Mouse (Mus musculus) limb, embryonic 11.5 days (tissue): ENCODE results near the gene Fmod. TPM values are rescaled to one million over a fixed set of nuclear protein-coding genes. Genes with fewer than 3 reads are reported as not detected.

Source experiments
- ATAC-seq: fragments of 200-750 bp; cut with Nextera tagmentation; 2 replicates; pipeline ENCODE4 v1.8.0; 2017; ENCODE audit warnings: low read depth; ENCODE audit not compliant: insufficient number of reproducible peaks, low FRiP score, low TSS enrichment
- DNase-seq: peaks from one replicate; pipeline ENCODE4 v3.0.0-alpha.2; 2015; ENCODE audit warnings: low spot score
- H3K27ac ChIP-seq: fragments of 300-500 bp; sonication (generic); replicated peaks from 2 replicates; pipeline ENCODE4 v1.5.1; 2014; ENCODE audit warnings: low read depth, mild to moderate bottlenecking, low read length
- H3K27me3 ChIP-seq: fragments of 300-500 bp; sonication (generic); 2 replicates; pipeline ENCODE4 v1.6.1; 2014; ENCODE audit warnings: mild to moderate bottlenecking, low read length, mixed read lengths; ENCODE audit not compliant: control insufficient read depth, insufficient read depth
- H3K36me3 ChIP-seq: fragments of 300-500 bp; sonication (generic); 2 replicates; pipeline ENCODE4 v1.6.1; 2014; ENCODE audit warnings: mild to moderate bottlenecking, low read length, moderate library complexity, mixed read lengths; ENCODE audit not compliant: control insufficient read depth, insufficient read depth
- H3K4me1 ChIP-seq: fragments of 300-500 bp; sonication (generic); 2 replicates; pipeline ENCODE4 v1.6.1; 2014; ENCODE audit warnings: low read length, mixed read lengths; ENCODE audit not compliant: control insufficient read depth, insufficient read depth
- H3K4me2 ChIP-seq: fragments of 300-500 bp; sonication (generic); 2 replicates; pipeline ENCODE4 v1.6.1; 2014; ENCODE audit warnings: low read depth, mild to moderate bottlenecking, moderate library complexity; ENCODE audit not compliant: severe bottlenecking
- H3K4me3 ChIP-seq: fragments of 300-500 bp; sonication (generic); 2 replicates; pipeline ENCODE4 v1.5.1; 2014; ENCODE audit warnings: low read depth, low read length
- H3K9ac ChIP-seq: fragments of 300-500 bp; sonication (generic); 2 replicates; pipeline ENCODE4 v1.6.1; 2014; ENCODE audit warnings: mild to moderate bottlenecking, low read length
- H3K9me3 ChIP-seq: fragments of 300-500 bp; sonication (generic); 2 replicates; pipeline ENCODE4 v1.6.1; 2016; ENCODE audit warnings: low read length; ENCODE audit not compliant: control insufficient read depth
- WGBS: fragments of 180-500 bp; shearing (Covaris S2); extraction: QIAGEN DNeasy Blood & Tissue Kit; methylation state at CpG from one replicate; pipeline ENCODE4 v1.1.7; 2014; 5-methylcytosine and 5-hydroxymethylcytosine counted together
- polyA plus RNA-seq: library from polyadenylated mRNA; unstranded; fragments of >200 nt; fragmentation: Nextera tagmentation; extraction: Ambion mirVana; gene quantifications from 2 replicates; pipeline ENCODE4 v1.2.1, GENCODE M21; 2014

Fmod gene
- polyA plus RNA-seq, 1 experiment from 2014 or later, result 2.9 TPM

GRCm38 (mm10) chr1:134064296-134064831 is 27.3 kb downstream of the Fmod start:
- Histone ChIP-seq H3K27me3 (no peaks in the 10 kb centered on the region), H3K4me1 (peaks cover 71% of the 10 kb centered on the region), H3K36me3 (no peaks in the 10 kb centered on the region), H3K9me3 (no peaks in the 10 kb centered on the region), H3K4me2 (no peak overlapping the region), H3K27ac (peak overlapping the region; percentile 99; the same call in 1 of the 2 replicates), H3K9ac (no peak overlapping the region), H3K4me3 (no peak overlapping the region)
- no peak for ATAC-seq
- DNase-seq, result no peak
- WGBS, result 90% methylated on average over 2 of the region's 2 CpGs

GRCm38 (mm10) chr1:134065241-134065809 is 28.3 kb downstream of the Fmod start:
- no peak for ATAC-seq
- 68% methylated on average over 4 of the region's 4 CpGs for WGBS
- Histone ChIP-seq H3K9me3 (no peaks in the 10 kb centered on the region), H3K4me3 (no peak overlapping the region), H3K9ac (no peak overlapping the region), H3K4me1 (peaks cover 65% of the 10 kb centered on the region), H3K36me3 (no peaks in the 10 kb centered on the region), H3K27me3 (no peaks in the 10 kb centered on the region), H3K27ac (no peak overlapping the region), H3K4me2 (no peak overlapping the region)
- no peak for DNase-seq

GRCm38 (mm10) chr1:134066554-134066953 is 29.5 kb downstream of the Fmod start:
- H3K27me3 ChIP-seq, result no peaks in the 10 kb centered on the region
- no peak for ATAC-seq
- no peaks in the 10 kb centered on the region for H3K36me3 ChIP-seq
- H3K4me2 ChIP-seq, result no peak overlapping the region
- WGBS, result 60% methylated on average over 3 of the region's 3 CpGs
- no peaks in the 10 kb centered on the region for H3K9me3 ChIP-seq
- peaks cover 59% of the 10 kb centered on the region for H3K4me1 ChIP-seq
- DNase-seq, result no peak
- H3K4me3 ChIP-seq, result no peak overlapping the region
- no peak overlapping the region for H3K9ac ChIP-seq
- peak overlapping the region; percentile 31; the same call in 1 of the 2 replicates for H3K27ac ChIP-seq

DNA sequence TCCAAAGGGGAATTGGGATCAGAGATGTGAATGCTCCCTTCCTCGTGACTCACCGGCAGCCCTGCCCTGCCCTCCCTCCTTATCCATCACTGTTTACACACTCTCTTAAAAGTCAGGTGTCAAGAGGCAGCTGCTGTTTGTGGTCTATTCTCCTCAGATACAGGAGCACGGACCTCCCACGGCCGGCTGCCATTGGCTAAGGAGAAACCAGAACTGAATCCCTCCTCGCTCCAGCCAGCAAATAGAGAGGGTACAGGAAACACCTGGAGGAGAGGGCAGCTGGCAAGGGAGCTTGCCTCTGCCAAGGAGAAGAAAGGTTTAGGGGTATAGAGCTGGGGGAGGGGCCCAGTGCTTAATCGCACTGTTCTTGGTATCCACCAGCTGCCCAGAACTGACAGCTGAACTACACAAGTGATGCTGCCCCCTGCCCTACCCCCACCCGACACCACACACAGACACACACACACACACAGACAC is 30.1 kb downstream of the Fmod start:
- no peaks in the 10 kb centered on the region for H3K9me3 ChIP-seq
- WGBS, result 8% methylated on average over 8 of the region's 8 CpGs
- H3K36me3 ChIP-seq, result no peaks in the 10 kb centered on the region
- ATAC-seq (peak; percentile 76), DNase-seq (peak; percentile 81)
- H3K4me1 ChIP-seq, result peaks cover 53% of the 10 kb centered on the region
- H3K4me3 ChIP-seq, result no peak overlapping the region
- no peaks in the 10 kb centered on the region for H3K27me3 ChIP-seq
- H3K27ac ChIP-seq, result peak overlapping the region; percentile 31; the same call in 1 of the 2 replicates
- H3K9ac ChIP-seq, result no peak overlapping the region; the same call in 1 of the 2 replicates
- no peak overlapping the region for H3K4me2 ChIP-seq

DNA sequence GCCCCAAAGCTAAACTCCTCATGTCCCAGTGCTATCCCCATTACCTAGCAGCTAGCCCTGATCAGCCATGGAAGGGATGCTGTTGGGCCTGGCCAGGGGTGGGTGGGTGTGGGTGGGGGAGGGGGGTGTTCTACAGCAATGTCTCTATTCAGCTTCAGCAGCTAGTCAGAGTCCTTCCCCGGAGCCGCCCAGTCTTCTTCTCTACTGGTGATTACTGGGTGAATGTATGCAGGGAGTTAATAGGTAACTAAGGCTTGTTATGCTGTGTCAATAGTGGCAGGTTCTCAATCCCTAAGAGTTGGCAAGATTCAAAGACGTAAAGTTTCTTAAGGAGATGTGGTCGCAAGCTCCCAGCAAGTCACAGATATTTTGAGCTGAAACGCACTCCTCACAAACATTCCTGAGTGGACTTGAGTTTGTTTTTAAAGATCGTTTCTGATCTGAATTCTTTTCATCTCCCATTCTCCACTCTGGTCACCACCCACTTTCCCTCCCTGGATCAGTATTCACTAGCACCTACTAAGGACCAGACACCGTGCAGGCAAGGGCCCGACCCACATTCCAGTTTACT is 33.1 kb downstream of the Fmod start:
- no peak overlapping the region for H3K4me2 ChIP-seq
- H3K9ac ChIP-seq, result no peak overlapping the region
- ATAC-seq (no peak), DNase-seq (no peak)
- H3K36me3 ChIP-seq, result no peaks in the 10 kb centered on the region
- no peaks in the 10 kb centered on the region for H3K27me3 ChIP-seq
- no peak overlapping the region for H3K27ac ChIP-seq
- peaks cover 27% of the 10 kb centered on the region for H3K4me1 ChIP-seq
- no peak overlapping the region for H3K4me3 ChIP-seq
- 82% methylated on average over 8 of the region's 8 CpGs for WGBS
- H3K9me3 ChIP-seq, result no peaks in the 10 kb centered on the region

DNA sequence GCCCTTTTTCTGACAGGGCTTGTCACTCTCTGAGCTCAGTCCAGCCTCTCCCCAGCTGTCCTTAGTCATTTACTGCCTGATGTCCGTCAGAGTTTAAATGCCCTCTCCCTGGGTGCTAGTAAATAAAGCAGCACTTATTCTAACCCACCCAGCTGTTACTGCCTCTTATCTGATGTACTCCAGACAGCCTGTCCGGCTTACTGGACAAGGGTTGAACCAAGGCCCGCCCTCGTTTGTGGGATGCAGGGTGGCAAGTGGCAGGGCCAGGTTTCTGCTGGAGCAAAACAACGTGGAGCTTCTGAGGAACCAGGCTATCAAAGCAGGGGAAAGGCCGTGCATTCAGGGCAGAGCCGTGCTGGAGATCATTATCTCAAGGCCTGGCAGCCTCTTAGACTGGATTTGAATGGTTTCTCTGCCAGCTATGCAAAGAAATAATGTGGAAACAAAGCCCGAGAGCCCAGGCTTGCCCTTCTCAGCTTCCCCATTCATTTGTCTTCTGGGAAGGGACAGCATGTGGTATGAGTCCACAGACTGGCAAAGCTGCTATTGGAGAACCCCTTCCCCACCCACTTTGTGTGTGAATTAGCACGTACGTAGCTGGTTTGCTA is 34.5 kb downstream of the Fmod start:
- ATAC-seq (no peak), DNase-seq (no peak)
- Histone ChIP-seq H3K9ac (no peak overlapping the region), H3K27me3 (no peaks in the 10 kb centered on the region), H3K9me3 (no peaks in the 10 kb centered on the region), H3K36me3 (no peaks in the 10 kb centered on the region), H3K4me2 (no peak overlapping the region), H3K4me1 (peaks cover 18% of the 10 kb centered on the region), H3K4me3 (no peak overlapping the region), H3K27ac (no peak overlapping the region)
- 35% methylated on average over 10 of the region's 10 CpGs for WGBS

DNA sequence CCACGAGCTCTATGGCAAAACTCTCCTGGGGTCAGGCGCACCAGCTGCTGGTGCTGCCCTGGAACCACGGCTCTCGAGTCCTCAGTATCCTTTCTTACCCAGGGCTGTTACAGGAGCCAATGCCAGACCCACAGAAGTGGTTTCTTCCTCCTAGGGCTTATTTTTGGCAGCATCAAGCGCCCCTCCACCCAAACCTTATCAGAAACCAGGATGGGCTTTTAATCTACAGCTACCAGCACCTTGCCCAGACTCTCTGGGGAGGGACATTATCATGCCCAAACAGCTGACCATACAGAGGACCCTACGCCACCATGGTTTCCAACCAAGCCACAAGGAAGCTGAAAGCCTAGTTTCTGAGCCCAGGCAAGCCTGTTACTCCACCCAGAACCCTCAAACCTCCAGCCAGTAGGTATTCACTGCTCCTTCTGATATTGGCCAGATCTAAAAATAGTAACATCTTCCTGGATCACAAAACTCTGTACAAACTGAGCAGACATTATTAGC is 36.1 kb downstream of the Fmod start:
- H3K4me2 ChIP-seq, result no peak overlapping the region
- no peak overlapping the region for H3K9ac ChIP-seq
- no peak overlapping the region for H3K4me3 ChIP-seq
- H3K36me3 ChIP-seq, result no peaks in the 10 kb centered on the region
- ATAC-seq, result no peak
- 82% methylated on average over 6 of the region's 6 CpGs for WGBS
- H3K4me1 ChIP-seq, result peaks cover 5% of the 10 kb centered on the region
- no peaks in the 10 kb centered on the region for H3K27me3 ChIP-seq
- no peak overlapping the region for H3K27ac ChIP-seq
- no peak for DNase-seq
- H3K9me3 ChIP-seq, result no peaks in the 10 kb centered on the region

- Histone ChIP-seq H3K9ac (no peak overlapping the region), H3K9me3 (no peaks in the 10 kb centered on the region), H3K36me3 (no peaks in the 10 kb centered on the region), H3K27ac (no peak overlapping the region), H3K4me3 (no peak overlapping the region), H3K27me3 (no peaks in the 10 kb centered on the region), H3K4me2 (no peak overlapping the region), H3K4me1 (peaks cover 8% of the 10 kb centered on the region; the same call in 1 of the 2 replicates)
- WGBS, result 77% methylated on average over 1 of the region's 1 CpGs
- DNase-seq (no peak), ATAC-seq (no peak)
These were observed 36.6 kb downstream of the Fmod start for GRCm38 (mm10) chr1:134073658-134074057.
